Mouse (Mus musculus): ENCODE data around the gene Gm20388.
A peak's percentile ranks its signal among the peaks of the same experiment; 100 is the strongest.

Gm20388 gene

DNA sequence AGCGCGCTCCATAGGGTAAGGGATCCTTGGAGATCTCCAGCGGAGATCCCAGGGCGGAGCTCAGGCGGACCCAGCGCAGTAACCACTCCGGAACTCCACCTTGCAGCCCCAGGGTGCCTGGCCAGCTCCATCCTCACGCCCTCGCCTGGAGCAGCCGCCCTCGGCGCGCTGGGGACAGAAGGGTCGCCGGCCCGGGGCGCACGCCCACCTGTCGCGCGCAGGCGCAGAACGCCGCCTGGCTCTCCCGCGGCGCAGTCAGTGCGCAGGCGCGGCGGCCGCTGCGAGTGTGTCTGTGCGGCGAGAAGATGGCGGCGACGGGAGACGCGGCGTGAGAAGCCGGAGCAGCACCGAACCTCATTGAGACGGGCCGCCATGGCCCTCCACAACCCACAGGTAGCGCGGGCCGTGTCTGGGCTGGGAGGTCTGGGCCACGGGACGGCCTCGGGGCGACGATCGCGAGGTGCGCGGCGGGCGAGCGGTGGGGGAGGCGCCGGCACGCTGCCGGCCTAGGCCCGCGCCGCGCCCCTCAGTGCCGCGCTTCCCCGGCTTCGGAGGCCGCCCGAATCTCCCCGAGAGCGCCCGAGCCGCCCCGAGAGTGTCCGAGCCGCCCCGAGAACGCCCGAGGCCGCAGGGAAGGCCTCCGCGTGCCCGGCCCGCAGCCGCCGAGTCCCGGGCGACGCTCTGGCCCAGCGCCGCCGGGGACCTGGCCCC lies at the start of gene Gm20388:
Gm20388 (plus strand) TSS at position 295 of the 711 bp plus-strand sequence.
- peak; percentile 88 for DNase-seq (ENCODE audit: low spot score)

DNA sequence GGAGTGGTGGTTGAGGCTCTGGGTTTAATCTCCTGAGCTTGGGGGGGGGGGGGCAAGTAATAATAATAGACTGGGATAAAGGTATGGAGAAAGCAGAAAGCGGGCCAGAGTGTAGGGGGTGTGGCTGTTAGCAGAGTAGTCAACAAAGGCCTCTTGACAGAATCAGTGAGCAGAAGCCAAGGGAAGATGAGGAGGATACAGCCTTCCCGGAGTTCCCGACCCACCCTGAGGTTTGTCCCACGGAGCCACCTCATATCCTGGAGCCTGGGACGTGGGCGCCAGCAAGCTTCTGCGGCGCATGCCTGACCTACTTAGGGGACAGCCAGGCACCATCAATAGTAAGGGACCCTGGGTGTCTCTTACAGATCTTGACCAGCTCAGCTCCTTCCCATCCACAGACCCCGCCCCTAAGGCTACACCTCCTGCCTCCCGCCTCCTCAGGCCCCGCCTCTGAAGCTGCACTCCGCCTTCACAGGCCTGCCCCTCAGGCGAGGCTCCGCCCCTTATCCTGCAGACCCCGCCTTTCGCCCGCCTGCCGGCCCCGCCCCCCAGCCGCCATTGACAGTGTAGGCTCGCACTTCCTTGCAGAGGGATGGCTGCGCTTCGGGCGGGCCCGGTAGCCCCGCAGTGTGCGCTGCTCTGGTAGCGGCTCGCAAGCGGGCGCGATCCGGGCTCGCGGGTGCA lies 48.8 kb upstream of the Gm20388 start, which contains the start of gene Klhl36:
Klhl36 (plus strand) TSS at position 561 of the 684 bp plus-strand sequence.
- peak; percentile 83 for DNase-seq (ENCODE audit: low spot score)

DNA sequence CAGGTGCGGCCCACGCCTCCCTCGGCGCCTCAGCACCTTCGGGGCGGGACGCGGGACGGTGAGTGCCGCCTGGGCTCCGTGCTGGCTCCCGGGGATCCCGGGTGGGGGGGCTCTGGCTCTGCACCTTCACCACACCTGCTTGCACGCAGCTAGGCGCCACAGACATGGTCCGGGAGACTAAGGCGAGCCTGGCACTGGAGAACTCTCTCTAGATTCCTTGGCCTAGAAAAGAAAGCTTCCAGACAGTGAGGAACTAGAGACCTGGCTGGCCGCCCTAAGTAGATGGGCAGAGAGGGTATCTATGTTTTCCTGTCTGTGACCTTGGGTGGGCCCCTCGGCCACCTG lies 48.3 kb upstream of the Gm20388 start:
- no peak for DNase-seq (ENCODE audit: low spot score)

DNA sequence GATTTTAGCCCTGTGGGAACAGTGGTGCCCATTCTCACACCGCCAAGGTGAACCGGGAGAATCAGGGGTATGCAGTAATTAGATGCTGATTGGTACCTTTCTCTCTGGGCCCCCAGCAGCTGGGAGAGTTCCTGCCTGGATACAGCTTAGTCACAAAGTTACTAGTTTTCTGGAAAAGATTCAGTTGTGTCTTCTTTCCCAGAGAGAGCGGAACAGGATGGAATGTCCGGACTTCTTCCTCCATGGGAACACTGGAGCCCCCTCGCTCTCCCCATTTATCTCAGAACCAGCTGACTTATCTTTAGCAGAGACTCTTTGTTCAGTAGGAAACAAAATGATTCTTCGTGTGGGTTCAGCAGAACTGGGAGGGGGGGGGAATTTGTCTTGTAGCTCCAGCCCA lies 47.9 kb upstream of the Gm20388 start:
- no peak for DNase-seq (ENCODE audit: low spot score)

DNA sequence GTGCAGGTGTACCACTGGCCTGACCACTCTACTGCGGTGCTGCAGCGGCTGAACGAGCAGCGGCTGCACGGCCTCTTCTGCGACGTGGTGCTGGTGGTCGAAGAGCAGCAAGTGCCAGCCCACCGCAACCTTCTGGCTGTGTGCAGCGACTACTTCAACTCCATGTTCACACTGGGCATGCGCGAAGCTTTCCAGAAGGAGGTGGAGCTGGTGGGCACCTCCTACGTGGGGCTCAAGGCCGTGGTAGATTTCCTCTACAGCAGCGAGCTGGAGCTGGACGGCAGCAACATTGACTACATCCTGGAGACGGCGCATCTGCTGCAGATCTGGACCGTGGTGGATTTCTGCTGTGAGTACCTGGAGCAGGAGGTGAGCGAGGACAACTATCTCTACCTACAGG lies 41.0 kb upstream of the Gm20388 start:
- DNase-seq (ENCODE audit: low spot score), result no peak

DNA sequence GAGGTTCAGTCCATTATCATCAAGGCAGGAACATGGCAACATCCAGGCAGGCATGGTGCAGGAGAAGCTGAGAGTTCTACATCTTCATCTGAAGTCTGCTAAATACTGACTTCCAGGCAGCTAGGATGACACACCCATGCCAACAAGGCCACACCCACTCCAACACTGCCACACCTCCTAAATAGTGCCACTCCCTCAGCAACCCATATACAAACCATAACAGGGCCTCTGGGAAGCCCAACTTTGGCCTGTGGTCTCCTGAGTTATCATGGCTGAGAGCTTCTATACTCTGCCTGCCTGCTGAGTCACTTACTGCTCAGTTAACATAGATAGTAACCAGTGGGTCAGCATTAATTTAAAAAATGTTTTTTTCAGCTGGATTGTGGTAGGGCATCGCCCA lies 37.5 kb upstream of the Gm20388 start:
- DNase-seq (ENCODE audit: low spot score), result no peak

DNA sequence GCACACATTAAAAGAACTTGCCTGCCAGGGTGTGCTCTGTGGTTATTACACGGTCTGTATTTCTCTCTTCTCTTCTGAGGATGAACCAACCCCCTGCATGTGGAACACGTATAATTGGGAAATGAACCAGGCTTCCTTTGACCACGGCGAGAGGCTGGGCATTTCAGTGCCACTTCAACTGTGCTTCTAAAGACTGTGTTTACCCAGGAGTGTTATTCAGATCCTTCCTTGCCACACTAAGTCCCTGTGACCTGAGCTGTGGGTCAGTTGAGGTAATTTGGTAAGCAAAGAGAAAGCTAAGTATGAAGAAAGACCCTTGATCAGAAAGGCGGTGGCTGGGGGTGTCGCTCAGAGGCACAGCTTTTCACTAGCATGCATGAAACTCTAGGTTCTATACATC lies 29.3 kb upstream of the Gm20388 start:
- DNase-seq (ENCODE audit: low spot score), result no peak

DNA sequence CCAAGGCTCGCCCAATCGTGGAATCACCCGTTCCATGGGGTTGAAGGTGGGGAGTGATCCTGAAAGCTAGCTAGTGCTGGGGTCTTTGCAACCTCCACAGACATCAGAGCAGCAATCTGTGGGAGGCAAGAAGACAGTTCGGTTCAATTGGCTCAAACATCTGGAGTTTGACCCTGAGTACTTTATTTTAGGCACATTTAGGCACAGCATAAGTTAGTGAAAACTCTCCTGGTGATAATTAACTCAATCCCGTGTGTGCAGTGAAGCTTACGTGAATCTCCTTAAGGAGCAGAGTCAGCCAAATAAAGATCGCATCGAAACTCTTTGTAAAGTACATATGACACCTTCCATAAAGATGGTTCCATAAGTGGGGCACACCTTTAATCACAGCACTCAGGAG lies 28.7 kb upstream of the Gm20388 start:
- no peak for DNase-seq (ENCODE audit: low spot score)

DNA sequence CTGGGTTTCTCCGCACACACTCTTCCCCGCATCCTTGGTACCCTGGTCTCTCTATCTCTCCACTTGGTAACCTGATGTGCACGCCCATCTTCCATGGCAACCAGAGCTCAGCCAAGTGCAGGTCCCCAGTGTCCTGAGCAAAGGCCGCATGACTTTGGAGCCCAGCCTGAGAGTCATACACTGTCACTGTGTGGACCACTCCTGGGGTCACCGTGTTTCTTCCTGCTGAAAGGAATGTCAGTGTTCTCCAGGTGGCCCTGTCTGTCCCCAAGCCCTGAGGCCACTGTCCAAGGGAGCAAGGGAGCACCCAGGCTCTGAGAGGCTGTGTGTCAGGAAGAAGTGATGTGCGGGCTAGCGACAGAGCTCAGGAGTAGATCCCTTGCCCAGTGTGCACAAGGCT lies 27.4 kb upstream of the Gm20388 start:
- DNase-seq (ENCODE audit: low spot score), result no peak

DNA sequence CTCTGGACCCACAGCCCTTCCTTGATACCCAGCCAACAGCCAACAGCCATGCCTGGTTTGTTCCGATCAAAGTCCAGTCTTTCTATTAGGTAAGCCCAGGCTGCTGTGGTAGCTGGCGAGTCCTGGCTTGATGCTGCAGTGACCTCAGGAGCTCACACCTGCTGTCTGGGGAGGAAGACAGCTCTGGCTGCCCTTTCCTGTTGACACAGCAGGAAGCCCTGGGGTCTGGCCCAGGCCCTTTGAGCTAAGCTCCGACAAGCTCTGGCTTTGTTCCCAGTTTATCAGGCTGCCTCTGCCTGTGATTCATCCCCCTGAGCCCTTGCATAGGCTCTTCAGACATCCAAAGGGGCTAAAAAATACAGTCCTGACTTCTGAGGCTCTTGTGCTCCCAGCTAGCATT lies 25.0 kb upstream of the Gm20388 start:
- DNase-seq (ENCODE audit: low spot score), result no peak

DNA sequence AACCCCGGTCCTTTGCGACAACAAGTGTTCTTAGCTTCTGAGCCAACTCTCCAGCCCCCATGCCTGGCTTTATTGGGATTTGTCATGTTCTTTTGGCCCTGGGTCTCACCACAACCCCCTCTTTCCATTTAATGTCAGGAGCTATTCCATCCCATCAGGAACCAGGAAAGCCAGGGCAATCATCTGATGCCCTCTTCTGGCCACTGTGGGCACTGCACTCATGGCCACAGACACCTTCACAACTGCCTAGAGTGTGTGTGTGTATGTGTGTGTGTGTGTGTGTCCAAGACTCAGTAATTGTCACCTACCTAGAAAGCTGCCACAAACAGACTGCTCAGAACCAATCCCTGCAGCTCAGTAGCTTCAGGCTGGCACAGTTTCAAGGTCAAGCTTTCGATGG lies 23.5 kb upstream of the Gm20388 start:
- no peak for DNase-seq (ENCODE audit: low spot score)

DNA sequence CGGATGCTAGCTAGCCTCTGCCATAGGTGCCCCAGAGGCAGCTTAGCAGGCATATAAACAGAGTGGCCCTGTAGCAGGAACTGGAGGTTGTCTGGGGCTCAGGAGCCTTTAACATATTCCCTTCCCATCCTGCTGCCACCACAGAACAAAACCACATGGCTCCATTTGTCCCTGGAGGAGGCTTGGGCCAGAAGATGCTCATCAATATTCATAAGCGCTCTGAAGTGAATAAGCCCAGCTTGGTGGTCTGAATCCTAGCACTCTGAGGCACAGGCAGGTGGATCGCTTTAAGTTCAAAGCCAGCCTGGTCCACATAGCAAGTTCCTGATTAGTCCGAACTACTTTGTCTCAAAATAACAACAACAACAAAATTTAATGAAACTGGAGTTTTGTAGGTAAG lies 22.6 kb upstream of the Gm20388 start:
- no peak for DNase-seq (ENCODE audit: low spot score)

DNA sequence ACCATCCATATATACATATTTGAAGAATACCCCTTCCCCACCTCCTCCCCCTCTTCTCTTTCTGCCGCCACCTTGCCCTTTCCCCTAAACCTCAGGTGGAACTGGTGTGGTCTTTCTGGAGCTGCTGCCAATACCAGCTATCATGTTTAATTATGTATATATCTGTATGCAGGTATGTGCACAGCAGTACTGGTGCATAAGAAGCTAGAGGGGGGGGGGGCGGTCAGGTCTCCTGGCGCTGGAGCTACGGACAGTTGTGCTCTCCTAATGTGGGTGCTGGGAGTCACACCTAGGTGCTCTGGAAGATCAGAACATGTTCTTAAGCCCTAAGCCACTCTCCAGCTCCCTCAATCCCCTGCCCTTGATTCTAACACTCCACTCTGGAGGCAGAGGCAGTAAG lies 13.6 kb upstream of the Gm20388 start:
- DNase-seq (ENCODE audit: low spot score), result no peak

DNA sequence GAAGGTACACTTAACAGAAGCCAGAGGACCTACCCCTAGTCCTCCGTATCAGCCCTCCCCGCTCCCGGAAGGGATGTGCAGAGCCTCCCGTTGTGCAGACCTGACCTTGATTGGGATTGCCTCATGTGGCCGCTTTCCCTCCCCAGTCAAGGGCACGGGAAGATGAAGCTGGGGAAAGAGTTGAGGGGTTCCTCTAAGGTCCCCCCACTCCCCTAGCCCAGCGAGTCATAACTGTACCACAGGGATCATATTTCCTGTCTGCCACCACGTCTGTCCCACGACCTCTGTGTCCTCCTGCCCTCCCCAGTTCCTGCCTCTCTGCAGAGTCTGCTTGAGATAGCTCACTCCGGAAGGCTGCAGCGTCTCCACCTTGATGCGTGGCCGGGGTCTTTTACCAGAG lies 12.7 kb upstream of the Gm20388 start:
- DNase-seq (ENCODE audit: low spot score), result no peak

DNA sequence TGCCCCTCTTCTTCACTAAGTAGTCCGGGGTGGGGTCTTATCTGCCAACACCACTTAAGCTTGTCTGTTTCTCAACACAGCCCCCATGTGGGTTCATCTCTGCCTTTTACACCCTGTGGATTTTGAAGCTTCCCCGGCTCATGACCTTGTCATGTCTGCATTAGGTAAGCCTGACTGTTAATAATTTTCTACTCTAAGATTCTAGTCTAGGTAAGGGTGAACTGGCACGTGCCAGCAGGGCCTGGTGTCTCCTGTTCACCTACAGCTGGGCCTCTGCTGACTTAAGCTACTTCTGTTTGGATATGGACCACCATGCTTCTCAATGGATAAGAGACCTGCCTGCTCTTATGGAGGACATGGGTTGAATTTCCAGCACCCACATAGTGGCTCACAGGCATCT lies 9.3 kb upstream of the Gm20388 start:
- DNase-seq (ENCODE audit: low spot score), result no peak

DNA sequence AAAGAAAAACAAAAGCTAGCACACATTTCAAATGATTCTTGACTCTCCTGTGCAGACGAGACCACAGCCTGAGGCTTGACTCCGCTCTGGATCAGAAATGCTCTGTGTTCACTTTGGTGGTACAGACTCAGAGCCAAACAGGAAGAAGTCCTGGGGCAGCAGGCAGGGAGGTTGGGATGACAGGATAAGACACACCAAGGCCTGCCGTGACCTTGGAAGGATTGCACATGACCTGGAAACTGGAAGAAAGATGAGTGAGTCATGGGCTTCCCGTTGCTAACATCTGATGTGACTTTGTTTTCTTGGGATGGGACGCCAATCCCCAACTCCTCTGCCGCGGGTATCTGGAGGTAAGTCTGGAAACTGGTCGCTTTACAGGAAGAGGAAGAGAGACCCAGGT lies 8.7 kb upstream of the Gm20388 start:
- no peak for DNase-seq (ENCODE audit: low spot score)

DNA sequence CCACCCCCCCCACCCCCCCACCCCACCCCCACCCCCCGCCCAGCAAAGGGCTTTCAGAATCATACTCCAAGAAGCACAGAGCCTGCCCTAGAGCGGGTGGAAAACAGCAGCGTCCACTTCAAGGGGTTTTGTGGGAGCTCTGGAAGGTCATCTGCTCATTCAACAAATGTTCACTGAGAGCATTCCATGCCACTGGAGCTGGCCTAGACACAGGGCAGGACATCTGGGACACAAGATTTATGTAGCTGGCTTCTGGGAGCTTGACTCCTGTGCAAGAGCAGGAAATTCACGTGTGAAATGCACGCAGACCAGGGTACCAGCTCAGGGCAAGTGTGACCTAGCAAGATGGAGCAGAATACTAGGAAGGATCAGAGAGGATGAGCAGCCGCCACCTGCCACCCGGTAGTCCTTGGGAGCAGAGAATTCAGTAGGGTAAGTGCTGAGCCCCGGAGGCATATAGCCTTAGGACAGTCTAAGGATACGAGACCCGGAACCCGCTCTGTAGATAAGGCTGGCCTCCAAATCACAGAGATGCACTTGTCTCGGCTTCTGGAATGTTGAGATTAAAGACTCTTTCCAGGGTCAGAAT lies 6.2 kb upstream of the Gm20388 start:
- DNase-seq (ENCODE audit: low spot score), result no peak

DNA sequence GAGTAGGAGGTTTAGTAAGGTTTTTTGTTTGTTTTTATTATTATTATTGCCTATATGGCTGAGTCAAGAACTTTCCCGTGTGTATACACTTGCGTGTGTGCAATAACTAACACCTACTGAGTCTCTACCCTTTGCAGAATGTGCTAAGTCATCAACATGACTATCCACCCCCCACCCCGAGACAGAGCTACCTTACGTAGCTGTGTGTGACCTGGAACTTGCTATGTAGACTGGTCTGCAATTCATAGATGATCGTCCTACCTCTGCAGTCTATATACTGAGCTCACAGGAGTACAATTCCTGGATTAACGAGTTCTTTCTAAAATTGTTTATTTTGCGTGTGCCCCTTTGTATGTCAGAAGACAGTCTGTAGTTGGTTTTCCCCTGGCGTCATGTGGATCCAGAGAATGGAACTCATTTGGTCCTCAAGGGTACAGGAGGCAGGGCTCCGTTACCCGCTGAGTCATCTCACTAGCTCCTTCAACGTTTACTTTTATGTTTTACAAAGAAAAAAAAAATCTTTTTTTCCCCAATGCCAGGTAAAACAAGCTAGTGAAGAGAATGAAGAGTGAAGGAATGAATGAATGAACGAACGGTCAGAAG lies 596 bp upstream of the Gm20388 start, which contains the start of gene Usp10:
Usp10 (plus strand) TSS at position 417 of the 603 bp plus-strand sequence.
- DNase-seq (ENCODE audit: low spot score), result no peak

DNA sequence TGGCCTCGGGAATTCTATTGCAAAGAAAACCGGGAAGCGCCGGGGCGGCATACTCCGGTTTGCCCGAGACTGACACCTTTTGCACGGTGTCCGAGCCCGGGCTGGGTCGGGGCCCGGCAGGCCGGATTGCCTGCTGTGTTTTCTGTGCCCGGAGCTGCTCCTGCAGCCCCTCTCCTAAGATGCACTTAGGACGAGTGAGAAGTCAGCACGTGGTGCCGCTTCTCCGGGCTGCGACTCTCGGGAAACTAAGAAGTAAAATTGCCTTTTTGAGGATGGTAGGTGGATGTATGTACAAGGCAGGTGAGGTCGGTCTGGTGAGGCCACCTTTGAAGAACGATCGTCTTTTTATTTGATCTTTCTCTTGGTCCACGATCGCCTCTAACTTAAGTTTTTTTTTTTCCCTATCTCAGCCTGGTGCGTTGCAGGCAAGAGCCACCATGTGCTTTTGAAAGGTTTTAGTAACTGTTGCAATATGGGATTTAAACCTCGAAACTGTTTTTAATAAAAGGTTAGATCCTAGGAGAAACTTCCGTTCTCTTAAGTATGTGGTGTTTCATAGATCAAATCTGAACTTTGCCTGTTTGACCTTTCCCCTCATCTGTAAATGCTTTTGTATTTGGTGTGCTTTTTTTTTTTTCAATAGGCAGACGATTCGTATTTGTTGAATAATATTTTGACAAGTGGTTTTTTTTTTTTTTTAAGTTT lies 769 bp downstream of the Gm20388 start:
- no peak for DNase-seq (ENCODE audit: low spot score)

DNA sequence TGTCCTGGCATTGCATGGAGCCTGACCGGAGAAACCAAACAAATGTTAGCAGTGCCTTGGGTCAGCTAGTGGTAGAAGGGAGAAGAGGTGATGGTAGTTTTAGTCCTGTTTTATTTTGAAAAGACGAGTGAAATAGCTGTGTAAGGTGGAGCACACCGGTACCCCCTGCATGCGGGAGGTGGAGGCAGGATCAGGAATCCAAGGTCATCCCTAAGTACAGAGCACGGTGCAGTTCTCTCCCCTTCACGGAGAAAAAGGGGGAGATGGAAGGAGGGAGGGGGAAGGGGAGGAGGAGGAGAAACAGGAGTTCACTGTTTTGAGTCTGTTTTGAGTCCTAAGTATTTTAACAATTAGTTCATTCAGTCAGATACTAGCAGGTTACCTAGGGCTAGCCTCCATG lies 2.0 kb downstream of the Gm20388 start:
- DNase-seq (ENCODE audit: low spot score), result no peak

DNA sequence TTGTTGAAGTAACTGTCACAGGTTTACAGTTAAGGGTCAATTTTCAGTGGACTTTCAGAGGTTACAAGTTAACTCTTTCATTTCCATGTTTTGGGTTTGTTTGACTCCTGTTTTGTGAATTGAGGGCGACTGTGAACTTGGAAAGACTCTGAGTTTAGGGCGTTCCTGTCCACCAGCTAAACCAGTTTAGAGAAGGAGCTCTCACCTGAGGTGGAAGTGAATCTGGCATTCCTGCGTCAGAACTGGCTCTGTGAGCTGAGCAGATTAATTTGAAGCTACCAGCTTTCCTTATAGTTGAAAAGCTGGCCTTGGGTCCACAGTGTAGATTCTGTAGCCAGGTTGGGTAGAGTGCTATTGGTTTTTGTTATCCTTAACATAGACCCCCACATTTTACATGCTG lies 2.5 kb downstream of the Gm20388 start:
- no peak for DNase-seq (ENCODE audit: low spot score)

DNA sequence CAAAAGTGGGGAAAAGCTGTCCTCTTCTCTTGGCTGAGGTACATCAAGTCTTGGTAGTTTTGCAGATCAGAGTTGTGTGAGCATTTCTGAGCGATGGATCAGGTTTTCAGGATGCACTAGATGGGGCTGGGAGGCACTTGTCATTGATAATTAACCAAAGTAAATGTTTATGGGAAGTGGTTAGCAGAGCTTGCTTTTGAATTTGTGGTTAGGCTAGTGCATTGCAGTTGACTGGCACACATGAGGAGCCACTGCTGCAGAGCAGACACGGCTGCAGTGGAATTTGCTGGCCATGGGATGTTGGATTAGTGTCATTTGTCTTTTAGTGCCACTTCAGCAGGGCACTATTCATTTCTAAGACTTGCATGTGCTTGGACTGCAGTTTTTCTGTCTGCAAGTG lies 3.5 kb downstream of the Gm20388 start:
- no peak for DNase-seq (ENCODE audit: low spot score)

Data from adipocyte (in vitro differentiated cells).